In genomic region chr7:80199286-80199685, GRCm38 (mm10) we compare ENCODE assay signal across 9 mouse cellular contexts. TPM values are rescaled to one million over a fixed set of nuclear protein-coding genes. Genes with fewer than 3 reads are reported as not detected.
A peak's percentile ranks its signal among the peaks of the same experiment; 100 is the strongest.
DNase-seq lines count a peak whose midpoint lies in the region; ATAC-seq and TF ChIP-seq lines count a peak whose summit lies in the region.
"Had no signal": no experiment of that assay in that cellular context is flagged by ENCODE, and none has a peak within 500 bp of the region (broad histone marks: within the 10 kb centered on the region; RNA-seq: fewer than 3 reads in every experiment).

No protein-coding gene starts in this region.

- peak overlapping the region; percentile 91 for H3K9ac ChIP-seq in heart, embryonic 13.5 days
- H3K9ac ChIP-seq in hindbrain, embryonic 13.5 days = peak overlapping the region; percentile 90
- H3K9ac ChIP-seq in midbrain, embryonic 11.5 days (ENCODE audit: low read length) = peak overlapping the region; percentile 90

- peak overlapping the region; percentile 88 for H3K27ac ChIP-seq in heart, embryonic 13.5 days (replicated peaks)
- H3K27ac ChIP-seq in hindbrain, embryonic 13.5 days = peak overlapping the region; percentile 98
- H3K27ac ChIP-seq in midbrain, embryonic 11.5 days (ENCODE audit: low read depth, low read length) = peak overlapping the region; percentile 90; the same call in 1 of the 2 replicates

- no peak for DNase-seq in heart, postnatal 4 days
- DNase-seq in G1E (ENCODE audit: low spot score) = no peak
- DNase-seq in midbrain, embryonic 11.5 days (ENCODE audit: low spot score, missing footprints) = peak; percentile 86
- no peak for DNase-seq in adrenal gland, postnatal 10 days
- no peak for DNase-seq in left cerebral cortex, postnatal 25 days (ENCODE audit: low spot score in 2 of 2)
- no peak for DNase-seq in left cerebral cortex, adult 18-20 months (ENCODE audit: low spot score in 2 of 2)
- DNase-seq: cerebellum, adult 8-10 months had no signal

- intact Hi-C loops in left cerebral cortex, postnatal 25 days (cut with DNase I) = loop anchor here (5.0 kb wide), 1 partner anchor 57 kb away; no protein-coding TSS in a partner anchor

- TF ChIP-seq CTCF in G1E (IDR thresholded peaks at IDR 0.05; ENCODE audit: low read depth, low read length) = no peak

- peaks cover 46% of the 10 kb centered on the region for H3K4me1 ChIP-seq in heart, embryonic 13.5 days
- H3K4me1 ChIP-seq in G1E (ENCODE audit: insufficient read depth, low read depth, low read length) = peaks cover 84% of the 10 kb centered on the region
- H3K4me1 ChIP-seq in hindbrain, embryonic 13.5 days (replicated peaks) = peaks cover 77% of the 10 kb centered on the region
- H3K4me1 ChIP-seq in midbrain, embryonic 11.5 days (ENCODE audit: control insufficient read depth, insufficient read depth, low read length) = peaks cover 53% of the 10 kb centered on the region

- H3K9me3 ChIP-seq in heart, embryonic 13.5 days = no peaks in the 10 kb centered on the region
- H3K9me3 ChIP-seq in G1E (replicated peaks) = no peaks in the 10 kb centered on the region
- no peaks in the 10 kb centered on the region for H3K9me3 ChIP-seq in hindbrain, embryonic 13.5 days
- H3K9me3 ChIP-seq in midbrain, embryonic 11.5 days (ENCODE audit: control insufficient read depth, low read length) = no peaks in the 10 kb centered on the region

- H3K4me3 ChIP-seq in heart, embryonic 13.5 days = peak overlapping the region; percentile 82
- H3K4me3 ChIP-seq in G1E (ENCODE audit: low read depth, low read length) = peak overlapping the region; percentile 91
- H3K4me3 ChIP-seq in hindbrain, embryonic 13.5 days = peak overlapping the region; percentile 78
- peak overlapping the region; percentile 72 for H3K4me3 ChIP-seq in midbrain, embryonic 11.5 days (ENCODE audit: low read depth, low read length)

- H3K27me3 ChIP-seq in heart, embryonic 13.5 days (replicated peaks) = no peaks in the 10 kb centered on the region
- H3K27me3 ChIP-seq in G1E (ENCODE audit: insufficient read depth, low read length) = no peaks in the 10 kb centered on the region
- no peaks in the 10 kb centered on the region for H3K27me3 ChIP-seq in hindbrain, embryonic 13.5 days
- no peaks in the 10 kb centered on the region for H3K27me3 ChIP-seq in midbrain, embryonic 11.5 days (ENCODE audit: control insufficient read depth, insufficient read depth, low read length)

- WGBS in heart, embryonic 13.5 days = 36% methylated on average over 6 of the region's 6 CpGs
- WGBS in hindbrain, embryonic 13.5 days = 37% methylated on average over 6 of the region's 6 CpGs
- WGBS in midbrain, embryonic 11.5 days = 42% methylated on average over 6 of the region's 6 CpGs

- H3K4me2 ChIP-seq in heart, embryonic 13.5 days = peak overlapping the region; percentile 95
- peak overlapping the region; percentile 75 for H3K4me2 ChIP-seq in hindbrain, embryonic 13.5 days
- H3K4me2 ChIP-seq in midbrain, embryonic 11.5 days = peak overlapping the region; percentile 92

- H3K36me3 ChIP-seq in heart, embryonic 13.5 days = no peaks in the 10 kb centered on the region
- H3K36me3 ChIP-seq in G1E (replicated peaks) = peaks cover 49% of the 10 kb centered on the region
- H3K36me3 ChIP-seq in hindbrain, embryonic 13.5 days = no peaks in the 10 kb centered on the region
- no peaks in the 10 kb centered on the region for H3K36me3 ChIP-seq in midbrain, embryonic 11.5 days (ENCODE audit: control insufficient read depth, insufficient read depth, low read length)

- no peak for ATAC-seq in heart, embryonic 13.5 days (ENCODE audit: extremely low read depth, insufficient number of reproducible peaks, low FRiP score, low TSS enrichment)
- ATAC-seq in G1E (ENCODE audit: extremely low read depth, insufficient number of reproducible peaks, low FRiP score, poor library complexity, severe bottlenecking) = no peak
- ATAC-seq in hindbrain, embryonic 13.5 days (ENCODE audit: low FRiP score) = no peak
- ATAC-seq in midbrain, embryonic 11.5 days (ENCODE audit: low FRiP score) = no peak

RNA-seq across cellular contexts. Expression of gene Sema4b, which starts 12.6 kb away (rescaled TPM):
- polyA plus RNA-seq in heart, embryonic 13.5 days (2015; fragmentation: Nextera tagmentation; extraction: Ambion mirVana) = 9.9 and 11.3 TPM in 2 replicates
- total RNA-seq in heart, postnatal 4 days (2021) = 10 to 100 TPM; 14.3 to 16.1 TPM
- total RNA-seq in G1E (2014; fragmentation: Nextera tagmentation) = 35.6 and 69.0 TPM in 2 replicates
- 21.7 and 23.9 TPM in 2 replicates for total RNA-seq in G1E (2017)
- 19.0 and 26.5 TPM in 2 replicates for polyA plus RNA-seq in G1E (2012)
- 23.9 and 26.5 TPM in 2 replicates for polyA plus RNA-seq in hindbrain, embryonic 13.5 days (2015; fragmentation: Nextera tagmentation; extraction: Ambion mirVana)
- 9.6 and 10.5 TPM in 2 replicates for polyA plus RNA-seq in midbrain, embryonic 11.5 days (2014; fragmentation: Nextera tagmentation; extraction: Ambion mirVana)
- total RNA-seq in adrenal gland, postnatal 10 days (2021) = 10 to 100 TPM; 39.0 to 44.3 TPM
- total RNA-seq in left cerebral cortex, postnatal 25 days (2021) = 10 to 100 TPM; 17.4 to 20.5 TPM
- total RNA-seq in left cerebral cortex, adult 18-20 months (2021) = 10 to 100 TPM; 17.7 to 18.0 TPM

RNA-seq across cellular contexts. Expression of gene Cib1, which starts 33.3 kb away (rescaled TPM):
- polyA plus RNA-seq in heart, embryonic 13.5 days (2015; fragmentation: Nextera tagmentation; extraction: Ambion mirVana) = 54.2 and 57.9 TPM in 2 replicates
- 10 to 100 TPM; 26.2 to 27.7 TPM for total RNA-seq in heart, postnatal 4 days (2021)
- total RNA-seq in G1E (2014; fragmentation: Nextera tagmentation) (35.2 and 44.2 TPM in 2 replicates), G1E (2017) (82.9 and 124 TPM in 2 replicates)
- 43.6 and 49.6 TPM in 2 replicates for polyA plus RNA-seq in G1E (2012)
- polyA plus RNA-seq in hindbrain, embryonic 13.5 days (2015; fragmentation: Nextera tagmentation; extraction: Ambion mirVana) = 35.0 and 38.1 TPM in 2 replicates
- polyA plus RNA-seq in midbrain, embryonic 11.5 days (2014; fragmentation: Nextera tagmentation; extraction: Ambion mirVana) = 49.8 and 55.0 TPM in 2 replicates
- 10 to 100 TPM; 50.6 to 54.9 TPM for total RNA-seq in adrenal gland, postnatal 10 days (2021)
- total RNA-seq in left cerebral cortex, postnatal 25 days (2021) = 10 to 100 TPM; 18.4 to 19.9 TPM
- 10 to 100 TPM; 20.4 to 24.3 TPM for total RNA-seq in left cerebral cortex, adult 18-20 months (2021)

RNA-seq across cellular contexts. Expression of gene Gdpgp1, which starts 33.4 kb away (rescaled TPM):
- 3.3 and 3.7 TPM in 2 replicates for polyA plus RNA-seq in heart, embryonic 13.5 days (2015; fragmentation: Nextera tagmentation; extraction: Ambion mirVana)
- total RNA-seq in heart, postnatal 4 days (2021) = 1 to 10 TPM; 2.5 to 2.6 TPM
- total RNA-seq in G1E (2014; fragmentation: Nextera tagmentation) (10.2 and 14.1 TPM in 2 replicates), G1E (2017) (5.9 and 6.2 TPM in 2 replicates)
- polyA plus RNA-seq in G1E (2012) = 3.7 and 3.8 TPM in 2 replicates
- 4.1 and 5.3 TPM in 2 replicates for polyA plus RNA-seq in hindbrain, embryonic 13.5 days (2015; fragmentation: Nextera tagmentation; extraction: Ambion mirVana)
- polyA plus RNA-seq in midbrain, embryonic 11.5 days (2014; fragmentation: Nextera tagmentation; extraction: Ambion mirVana) = 3.8 and 4.5 TPM in 2 replicates
- 1 to 10 TPM; 3.0 to 3.9 TPM for total RNA-seq in adrenal gland, postnatal 10 days (2021)
- total RNA-seq in left cerebral cortex, postnatal 25 days (2021) = 1 to 10 TPM; 5.9 to 6.6 TPM
- total RNA-seq in left cerebral cortex, adult 18-20 months (2021) = 1 to 10 TPM; 5.3 to 6.4 TPM

RNA-seq across cellular contexts. Expression of gene Ttll13, which starts 46.9 kb away (rescaled TPM):
- polyA plus RNA-seq in heart, embryonic 13.5 days (2015; fragmentation: Nextera tagmentation; extraction: Ambion mirVana) = 0.62 and 0.82 TPM in 2 replicates
- total RNA-seq in heart, postnatal 4 days (2021) = under 1 TPM; 0.47 to 0.86 TPM
- total RNA-seq in G1E (2014; fragmentation: Nextera tagmentation) (1.5 and 3.7 TPM in 2 replicates), G1E (2017) (0.35 and 3.3 TPM in 2 replicates)
- polyA plus RNA-seq in G1E (2012) = 0.13 and 0.26 TPM in 2 replicates
- polyA plus RNA-seq in hindbrain, embryonic 13.5 days (2015; fragmentation: Nextera tagmentation; extraction: Ambion mirVana) = 1.7 and 2.1 TPM in 2 replicates
- polyA plus RNA-seq in midbrain, embryonic 11.5 days (2014; fragmentation: Nextera tagmentation; extraction: Ambion mirVana) = 0.53 and 0.91 TPM in 2 replicates
- 1 to 10 TPM; 1.1 to 1.8 TPM for total RNA-seq in adrenal gland, postnatal 10 days (2021)
- 1 to 10 TPM; 1.1 to 2.2 TPM for total RNA-seq in left cerebral cortex, postnatal 25 days (2021)
- total RNA-seq in left cerebral cortex, adult 18-20 months (2021) = 1 to 10 TPM; 1.9 to 3.0 TPM
